ENCODE assay signal across 28 mouse cellular contexts in the genomic region with DNA sequence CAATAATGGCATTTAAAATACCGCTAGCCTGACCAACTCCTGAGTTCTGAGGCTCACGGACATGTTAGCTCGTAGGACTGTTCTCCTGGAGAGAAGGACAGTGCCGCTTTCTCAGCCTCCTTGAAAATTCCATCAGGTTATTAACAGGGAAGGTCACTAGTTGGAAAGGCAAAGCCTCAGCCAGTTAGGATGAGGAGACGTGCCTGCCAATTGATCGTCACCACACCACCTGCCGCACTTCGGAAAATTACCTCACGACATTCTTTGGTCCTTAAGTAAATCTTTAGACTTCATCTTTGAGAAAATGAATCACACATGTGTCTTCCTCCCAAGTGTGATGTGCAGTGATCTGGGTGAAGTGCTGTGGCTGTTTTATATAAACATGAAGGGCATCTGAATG.
DNase-seq lines count a peak whose midpoint lies in the region; ATAC-seq and TF ChIP-seq lines count a peak whose summit lies in the region.
"Had no signal": no experiment of that assay in that cellular context is flagged by ENCODE, and none has a peak within 500 bp of the region (broad histone marks: within the 10 kb centered on the region; RNA-seq: fewer than 3 reads in every experiment).

No protein-coding gene starts in this region.

- no peak overlapping the region for H3K4me2 ChIP-seq in forebrain, embryonic 11.5 days (ENCODE audit: low read depth, low read length, severe bottlenecking)
- H3K4me2 ChIP-seq in midbrain, embryonic 15.5 days, result no peak overlapping the region
- H3K4me2 ChIP-seq in embryonic facial prominence, embryonic 14.5 days (ENCODE audit: low read depth, low read length), result no peak overlapping the region
- H3K4me2 ChIP-seq in limb, embryonic 14.5 days (replicated peaks; ENCODE audit: low read depth, low read length, severe bottlenecking), result no peak overlapping the region
- H3K4me2 ChIP-seq: heart, embryonic 13.5 days; hindbrain, embryonic 14.5 days had no signal

- no peak overlapping the region for H3K9ac ChIP-seq in forebrain, embryonic 11.5 days (ENCODE audit: low read length)
- H3K9ac ChIP-seq in midbrain, embryonic 15.5 days, result no peak overlapping the region
- no peak overlapping the region for H3K9ac ChIP-seq in embryonic facial prominence, embryonic 14.5 days (ENCODE audit: low read depth, low read length)
- H3K9ac ChIP-seq in limb, embryonic 14.5 days (ENCODE audit: low read depth, low read length, severe bottlenecking), result no peak overlapping the region
- H3K9ac ChIP-seq: forebrain, postnatal 0 days; heart, embryonic 13.5 days; hindbrain, embryonic 14.5 days had no signal

- H3K9me3 ChIP-seq in forebrain, embryonic 10.5 days, result no peaks in the 10 kb centered on the region
- no peaks in the 10 kb centered on the region for H3K9me3 ChIP-seq in forebrain, embryonic 11.5 days (ENCODE audit: control insufficient read depth, low read length)
- no peaks in the 10 kb centered on the region for H3K9me3 ChIP-seq in midbrain, embryonic 10.5 days (replicated peaks)
- H3K9me3 ChIP-seq in midbrain, embryonic 15.5 days, result no peaks in the 10 kb centered on the region
- H3K9me3 ChIP-seq in embryonic facial prominence, embryonic 14.5 days (ENCODE audit: control insufficient read depth, low read length), result no peaks in the 10 kb centered on the region
- no peaks in the 10 kb centered on the region for H3K9me3 ChIP-seq in limb, embryonic 14.5 days (ENCODE audit: control insufficient read depth, low read length)
- H3K9me3 ChIP-seq: heart, embryonic 10.5 days; heart, embryonic 13.5 days had no signal

- DNase-seq in forebrain, embryonic 10.5 days (ENCODE audit: extremely low spot score, low spot score), result no peak
- DNase-seq in forebrain, embryonic 11.5 days (ENCODE audit: low spot score), result no peak
- DNase-seq in midbrain, embryonic 10.5 days (ENCODE audit: low spot score), result no peak
- peak; percentile 55 for DNase-seq in embryonic facial prominence, embryonic 14.5 days (ENCODE audit: low spot score)
- no peak for DNase-seq in limb, embryonic 14.5 days (ENCODE audit: low spot score)
- no peak for DNase-seq in layer of hippocampus, adult 18-20 months (ENCODE audit: low spot score in 2 of 2)
- no peak for DNase-seq in layer of hippocampus, postnatal 36 days
- DNase-seq: adrenal gland, adult 8-10 months; adrenal gland, postnatal 25 days; cerebellum, adult 11-12 months; cerebellum, adult 8-10 months; cerebellum, postnatal 10 days; cerebellum, postnatal 36 days; embryo, embryonic 11 days; forebrain, postnatal 0 days; gastrocnemius, postnatal 25 days; heart, adult 2 months; heart, postnatal 14 days had no signal

- peaks cover 28% of the 10 kb centered on the region for H3K4me1 ChIP-seq in forebrain, embryonic 10.5 days
- peaks cover 2% of the 10 kb centered on the region; the same call in 1 of the 2 replicates for H3K4me1 ChIP-seq in forebrain, embryonic 11.5 days (replicated peaks; ENCODE audit: control insufficient read depth, insufficient read depth, low read length)
- peaks cover 19% of the 10 kb centered on the region for H3K4me1 ChIP-seq in midbrain, embryonic 10.5 days
- no peaks in the 10 kb centered on the region for H3K4me1 ChIP-seq in midbrain, embryonic 15.5 days
- peaks cover 12% of the 10 kb centered on the region for H3K4me1 ChIP-seq in embryonic facial prominence, embryonic 14.5 days (ENCODE audit: control insufficient read depth, insufficient read depth, low read length)
- peaks cover 15% of the 10 kb centered on the region for H3K4me1 ChIP-seq in limb, embryonic 14.5 days (ENCODE audit: control insufficient read depth, insufficient read depth, low read length)
- H3K4me1 ChIP-seq: heart, embryonic 10.5 days had no signal

- 73% methylated on average over 9 of the region's 9 CpGs for WGBS in forebrain, embryonic 10.5 days
- WGBS in forebrain, embryonic 11.5 days, result 83% methylated on average over 9 of the region's 9 CpGs
- WGBS in midbrain, embryonic 10.5 days, result 82% methylated on average over 9 of the region's 9 CpGs
- 84% methylated on average over 9 of the region's 9 CpGs for WGBS in midbrain, embryonic 15.5 days
- WGBS in embryonic facial prominence, embryonic 14.5 days, result 47% methylated on average over 9 of the region's 9 CpGs
- 41% methylated on average over 9 of the region's 9 CpGs for WGBS in limb, embryonic 14.5 days

- no peaks in the 10 kb centered on the region for H3K36me3 ChIP-seq in forebrain, embryonic 10.5 days (replicated peaks)
- no peaks in the 10 kb centered on the region for H3K36me3 ChIP-seq in forebrain, embryonic 11.5 days (ENCODE audit: control insufficient read depth, insufficient read depth, low read length)
- H3K36me3 ChIP-seq in midbrain, embryonic 10.5 days, result no peaks in the 10 kb centered on the region
- no peaks in the 10 kb centered on the region for H3K36me3 ChIP-seq in midbrain, embryonic 15.5 days (replicated peaks)
- H3K36me3 ChIP-seq in embryonic facial prominence, embryonic 14.5 days (ENCODE audit: control insufficient read depth, insufficient read depth, low read length), result no peaks in the 10 kb centered on the region
- H3K36me3 ChIP-seq in limb, embryonic 14.5 days (ENCODE audit: control insufficient read depth, insufficient read depth, low read length), result no peaks in the 10 kb centered on the region
- H3K36me3 ChIP-seq: heart, embryonic 10.5 days; heart, embryonic 13.5 days had no signal

- no peak overlapping the region for H3K4me3 ChIP-seq in forebrain, embryonic 10.5 days
- no peak overlapping the region for H3K4me3 ChIP-seq in forebrain, embryonic 11.5 days (ENCODE audit: low read depth, low read length)
- H3K4me3 ChIP-seq in midbrain, embryonic 10.5 days, result no peak overlapping the region
- H3K4me3 ChIP-seq in midbrain, embryonic 15.5 days, result no peak overlapping the region
- no peak overlapping the region for H3K4me3 ChIP-seq in embryonic facial prominence, embryonic 14.5 days (ENCODE audit: low read depth, low read length)
- H3K4me3 ChIP-seq in limb, embryonic 14.5 days (replicated peaks; ENCODE audit: low read length), result no peak overlapping the region
- H3K4me3 ChIP-seq: erythroblast, embryonic 14.5 days; heart, adult 2 months; heart, embryonic 10.5 days; heart, embryonic 13.5 days had no signal

- peak overlapping the region; percentile 12 for H3K27ac ChIP-seq in forebrain, embryonic 10.5 days
- H3K27ac ChIP-seq in forebrain, embryonic 11.5 days (ENCODE audit: low read depth, low read length), result no peak overlapping the region
- peak overlapping the region; percentile 61 for H3K27ac ChIP-seq in midbrain, embryonic 10.5 days (replicated peaks)
- H3K27ac ChIP-seq in midbrain, embryonic 15.5 days, result no peak overlapping the region
- peak overlapping the region; percentile 68 for H3K27ac ChIP-seq in embryonic facial prominence, embryonic 14.5 days (replicated peaks; ENCODE audit: low read depth, low read length)
- H3K27ac ChIP-seq in limb, embryonic 14.5 days (replicated peaks; ENCODE audit: low read depth, low read length), result peak overlapping the region; percentile 33; the same call in 1 of the 2 replicates
- H3K27ac ChIP-seq: heart, adult 2 months; hindbrain, embryonic 14.5 days; hindbrain, postnatal 0 days had no signal

- TF ChIP-seq POLR2A in limb, embryonic 14.5 days (IDR thresholded peaks at IDR 0.05; ENCODE audit: borderline replicate concordance, extremely low read depth, insufficient read depth, insufficient read length), result no peak

- no peak for ATAC-seq in forebrain, embryonic 11.5 days (replicated peaks; ENCODE audit: low FRiP score)
- no peak for ATAC-seq in midbrain, embryonic 15.5 days (replicated peaks)
- ATAC-seq in embryonic facial prominence, embryonic 14.5 days (ENCODE audit: low read depth), result peak; percentile 41; the same call in 1 of the 2 replicates
- no peak for ATAC-seq in limb, embryonic 14.5 days (ENCODE audit: low FRiP score, low read depth)
- ATAC-seq: activated CD4-positive, CD25-positive, alpha-beta regulatory T cell, adult 4 months; forebrain, embryonic 14.5 days; forebrain, postnatal 0 days; hindbrain, postnatal 0 days; inflammation-experienced regulatory T-cells, adult 6 months; intestine, embryonic 16.5 days had no signal

- peaks cover 17% of the 10 kb centered on the region for H3K27me3 ChIP-seq in forebrain, embryonic 10.5 days (ENCODE audit: poor library complexity, severe bottlenecking)
- no peaks in the 10 kb centered on the region for H3K27me3 ChIP-seq in forebrain, embryonic 11.5 days (ENCODE audit: control insufficient read depth, insufficient read depth, low read length)
- peaks cover 13% of the 10 kb centered on the region for H3K27me3 ChIP-seq in midbrain, embryonic 10.5 days (ENCODE audit: low read depth, poor library complexity, severe bottlenecking)
- no peaks in the 10 kb centered on the region for H3K27me3 ChIP-seq in midbrain, embryonic 15.5 days (replicated peaks)
- H3K27me3 ChIP-seq in embryonic facial prominence, embryonic 14.5 days (replicated peaks; ENCODE audit: control insufficient read depth, insufficient read depth, low read length), result no peaks in the 10 kb centered on the region
- H3K27me3 ChIP-seq in limb, embryonic 14.5 days (ENCODE audit: control insufficient read depth, insufficient read depth, low read length), result no peaks in the 10 kb centered on the region
- H3K27me3 ChIP-seq: heart, embryonic 13.5 days had no signal

Comparison
In these comparisons a context has a peak if more than half of its experiments do, and no peak if none do; other contexts are left out.
1. H3K27ac ChIP-seq: peak in forebrain, embryonic 10.5 days (single experiment), midbrain, embryonic 10.5 days (single experiment), embryonic facial prominence, embryonic 14.5 days (single experiment) and limb, embryonic 14.5 days (single experiment); none in forebrain, embryonic 11.5 days (single experiment) and midbrain, embryonic 15.5 days (single experiment).